Mouse (Mus musculus): Measurements from ENCODE around the gene Psg16.
A peak's percentile ranks its signal among the peaks of the same experiment; 100 is the strongest.
"Not testable (repeated sequence)": the region's sequence is repeated elsewhere in the genome, so short reads cannot be mapped to it uniquely, and the experiment has no call there.

Gene Psg16

GRCm38 (mm10) chr7:17056081-17056581 is 17.7 kb upstream of the Psg16 start:
- DNase-seq (ENCODE audit: low spot score): peak; percentile 90

GRCm38 (mm10) chr7:17056601-17057523 is 17.0 kb upstream of the Psg16 start:
- no peak for DNase-seq (ENCODE audit: low spot score)

GRCm38 (mm10) chr7:17058071-17058689 is 15.7 kb upstream of the Psg16 start:
- peak; percentile 83 for DNase-seq (ENCODE audit: low spot score)

DNA sequence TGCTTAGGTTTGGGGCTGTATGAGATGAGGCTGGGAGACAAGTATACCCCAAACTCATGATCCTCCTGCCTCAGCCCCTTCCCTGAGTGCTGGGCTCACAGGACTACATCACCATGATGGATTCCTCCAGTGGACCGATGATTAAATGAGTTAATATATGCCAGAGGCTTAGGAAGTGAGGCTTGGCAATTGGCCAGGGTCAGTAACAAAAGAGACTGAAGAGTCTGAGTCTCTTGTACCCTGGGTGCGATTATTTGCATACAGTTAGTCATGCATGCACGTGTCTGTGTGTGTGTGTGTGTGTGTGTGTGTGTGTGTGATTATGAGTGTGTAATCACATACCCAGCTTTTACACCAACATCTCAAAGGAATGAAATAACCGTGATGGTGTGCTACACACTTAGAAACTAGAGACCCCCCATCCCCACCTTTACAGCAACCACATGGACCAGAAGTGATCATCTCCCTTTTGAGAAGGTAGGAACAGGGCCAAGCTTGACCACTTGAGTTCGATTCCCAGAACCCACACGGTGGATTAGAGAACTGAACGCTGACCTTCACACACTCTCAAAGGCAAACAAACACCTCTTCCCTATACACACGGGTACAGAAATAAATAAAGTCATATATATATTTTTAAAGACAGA is 14.9 kb upstream of the Psg16 start:
- DNase-seq (ENCODE audit: low spot score): no peak

- no peak for DNase-seq (ENCODE audit: low spot score)
Measured at GRCm38 (mm10) chr7:17059463-17059844, 14.4 kb upstream of the Psg16 start.

DNA sequence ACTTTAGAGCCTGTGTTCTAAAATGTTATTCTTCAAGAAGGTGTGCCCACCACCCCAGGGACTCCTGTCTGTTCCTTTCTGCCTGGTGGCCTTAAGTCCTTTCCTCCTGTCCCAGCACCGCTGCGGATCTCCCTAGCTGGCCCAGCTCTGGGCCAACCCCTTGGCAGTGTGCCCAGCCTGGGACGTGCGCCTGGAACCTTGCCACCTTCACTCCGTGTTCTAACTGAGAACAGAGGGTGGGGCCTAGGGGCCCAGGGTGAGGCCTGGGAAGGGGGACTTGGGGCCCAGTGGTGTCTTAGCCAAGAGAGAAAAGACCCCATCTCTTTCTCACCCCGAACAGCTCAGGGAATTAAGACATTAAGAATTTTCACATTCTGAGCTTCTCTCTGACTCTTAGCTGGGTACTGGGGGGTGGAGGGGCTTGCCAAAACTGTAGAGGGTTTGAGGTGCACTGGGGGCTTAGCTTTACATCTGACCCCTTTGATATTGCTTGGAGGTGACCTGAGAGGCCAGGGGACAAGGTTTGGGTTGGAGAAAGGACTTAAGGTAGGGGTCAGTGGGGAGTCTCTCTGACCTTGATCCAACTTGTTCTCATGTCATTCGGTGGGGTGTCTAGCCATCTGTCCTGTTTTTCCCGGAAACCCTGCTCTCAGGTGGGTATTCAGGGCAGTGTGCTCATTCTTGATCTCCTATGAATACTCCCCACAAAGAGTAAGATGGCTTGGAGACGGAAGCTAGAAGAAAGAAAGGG is 13.6 kb upstream of the Psg16 start:
- peak; percentile 85 for DNase-seq (ENCODE audit: low spot score)

DNA sequence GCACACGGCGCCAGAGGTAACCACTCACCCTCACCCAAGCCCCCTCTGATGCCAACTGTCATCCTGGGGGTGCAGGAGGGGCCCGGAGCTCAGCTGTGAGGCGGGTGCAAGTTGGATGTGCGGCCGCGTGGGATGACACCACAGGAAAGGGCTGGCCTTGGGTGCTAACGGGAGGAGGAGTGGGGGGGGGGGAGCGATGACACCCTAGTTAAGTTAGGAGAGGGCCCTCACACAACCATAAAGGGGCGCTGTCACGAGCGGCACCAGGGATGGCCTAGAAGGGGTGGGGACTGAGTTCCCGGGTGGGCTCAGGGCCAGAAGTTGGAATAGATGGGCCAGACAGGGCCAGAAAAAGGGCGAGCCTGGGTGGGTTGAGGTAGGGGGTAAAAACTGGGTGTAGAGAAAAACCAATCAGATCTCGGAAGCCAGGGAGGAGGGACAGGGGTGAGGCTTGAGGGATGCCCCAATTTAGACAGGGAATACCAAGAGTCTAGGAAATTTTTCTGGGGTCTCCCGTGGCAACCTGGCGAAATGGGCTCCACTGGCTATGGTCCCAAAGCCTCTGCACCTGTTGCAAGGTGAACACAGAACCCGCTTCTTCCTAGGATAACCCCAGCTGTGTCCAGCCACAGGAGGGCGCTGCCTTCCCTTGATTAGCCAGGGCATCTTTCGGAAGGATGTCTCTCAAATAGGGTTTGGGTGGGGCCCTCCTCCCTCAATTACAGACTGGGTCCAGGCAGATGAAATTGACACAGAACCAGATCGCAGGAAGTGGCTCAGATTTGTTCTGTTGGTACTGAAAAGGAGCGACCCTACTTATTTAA is 12.8 kb upstream of the Psg16 start:
- no peak for DNase-seq (ENCODE audit: low spot score)

GRCm38 (mm10) chr7:17062389-17062788 is 11.5 kb upstream of the Psg16 start, which contains the start of gene Hif3a:
Gene Hif3a (minus strand): TSS chr7:17062427.
- DNase-seq (ENCODE audit: low spot score): peak; percentile 65

- DNase-seq (ENCODE audit: low spot score): no peak
Measured at GRCm38 (mm10) chr7:17062845-17063244, 11.0 kb upstream of the Psg16 start.

DNA sequence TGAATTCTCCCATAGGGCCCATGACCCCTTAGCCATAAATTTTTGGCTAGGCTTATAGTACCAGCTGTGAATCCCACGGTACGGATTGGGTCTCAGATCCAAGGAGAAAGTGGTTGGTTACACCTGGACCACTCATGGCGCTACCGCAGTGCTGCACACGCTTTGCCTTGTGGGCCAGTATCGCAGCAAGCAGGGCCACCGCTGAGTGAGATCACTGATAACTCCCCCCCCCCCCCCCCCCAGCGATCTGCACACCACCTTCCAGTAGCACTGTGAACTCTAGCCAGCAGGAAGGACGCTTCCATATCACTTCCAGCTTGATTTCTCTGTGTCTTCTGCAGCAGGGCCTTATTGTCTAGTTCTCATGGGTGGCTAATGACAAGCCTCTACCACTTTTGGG is 8.2 kb upstream of the Psg16 start:
- DNase-seq (ENCODE audit: low spot score): no peak

GRCm38 (mm10) chr7:17066412-17066811 is 7.4 kb upstream of the Psg16 start:
- no peak for DNase-seq (ENCODE audit: low spot score)

DNA sequence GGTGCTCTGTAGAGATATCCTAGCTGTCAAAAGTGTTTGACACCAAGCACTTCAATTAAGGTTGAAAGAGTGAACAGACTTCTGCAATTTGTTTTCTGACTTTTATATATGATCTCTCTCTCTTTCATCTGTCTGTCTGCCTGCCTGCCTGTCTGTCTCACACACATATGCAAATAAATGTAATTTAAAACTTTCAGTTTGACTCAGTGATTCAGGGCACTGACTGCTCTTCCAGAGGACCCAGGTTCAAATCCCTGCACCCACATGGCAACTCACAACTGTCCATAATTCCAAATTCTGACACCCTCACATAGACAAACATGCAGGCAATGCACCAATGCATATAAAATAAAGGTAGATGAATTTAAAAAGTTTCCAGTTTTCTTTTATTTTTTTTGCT is 6.8 kb upstream of the Psg16 start:
- DNase-seq (ENCODE audit: low spot score): no peak

GRCm38 (mm10) chr7:17067651-17068050 is 6.2 kb upstream of the Psg16 start:
- not testable (repeated sequence) for DNase-seq (ENCODE audit: low spot score)

GRCm38 (mm10) chr7:17073513-17073903 is 332 bp upstream of the Psg16 start:
- DNase-seq (ENCODE audit: low spot score): no peak

GRCm38 (mm10) chr7:17076542-17076941 is 2.7 kb downstream of the Psg16 start:
- no peak for DNase-seq (ENCODE audit: low spot score)

DNA sequence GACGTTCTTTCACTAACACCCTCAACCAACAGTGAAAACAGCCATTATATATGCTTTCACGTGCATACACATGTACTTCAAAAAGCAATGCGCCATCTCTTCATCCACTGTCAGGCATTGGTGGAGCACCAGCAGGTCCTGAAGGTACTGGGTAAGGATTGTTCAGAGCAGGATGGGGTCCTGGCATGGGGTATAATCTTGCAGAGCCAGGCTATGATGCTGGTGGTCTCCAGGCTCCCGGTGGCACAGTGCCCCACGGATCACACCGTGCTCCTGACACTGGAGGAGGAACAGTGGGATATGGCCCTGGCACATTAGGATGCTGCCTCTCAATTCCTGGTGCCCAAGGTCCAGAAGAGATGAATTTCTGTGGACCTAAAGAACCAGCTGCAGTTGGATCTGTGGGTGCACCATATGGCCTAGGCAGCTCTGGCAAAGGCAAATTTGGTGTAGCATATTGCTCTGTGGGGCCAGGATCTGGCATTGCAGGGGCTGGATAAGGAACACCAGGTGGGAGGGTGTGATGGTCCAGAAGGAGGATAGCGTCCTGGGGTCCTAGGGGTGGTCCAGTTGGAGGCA is 4.3 kb downstream of the Psg16 start:
- no peak for DNase-seq (ENCODE audit: low spot score)

DNA sequence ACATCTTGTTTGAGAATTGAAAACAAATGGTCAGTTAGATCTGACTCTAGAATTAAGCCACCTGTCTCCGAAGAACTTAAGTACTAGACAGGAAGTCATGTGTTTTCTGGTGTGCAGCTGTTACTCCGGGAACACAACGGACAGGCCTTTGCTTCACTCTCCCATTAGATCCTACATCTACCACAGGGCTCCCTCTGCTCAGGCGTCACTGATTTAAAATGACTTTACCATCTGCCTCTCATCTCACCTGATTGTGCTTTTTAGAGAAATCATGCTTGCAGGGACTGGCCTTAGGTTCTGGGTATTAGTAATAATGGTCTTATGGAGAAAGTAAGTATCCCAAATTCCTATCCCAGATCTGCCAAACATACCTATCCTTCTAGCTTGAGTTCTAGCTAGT is 8.9 kb downstream of the Psg16 start:
- DNase-seq (ENCODE audit: low spot score): no peak

DNA sequence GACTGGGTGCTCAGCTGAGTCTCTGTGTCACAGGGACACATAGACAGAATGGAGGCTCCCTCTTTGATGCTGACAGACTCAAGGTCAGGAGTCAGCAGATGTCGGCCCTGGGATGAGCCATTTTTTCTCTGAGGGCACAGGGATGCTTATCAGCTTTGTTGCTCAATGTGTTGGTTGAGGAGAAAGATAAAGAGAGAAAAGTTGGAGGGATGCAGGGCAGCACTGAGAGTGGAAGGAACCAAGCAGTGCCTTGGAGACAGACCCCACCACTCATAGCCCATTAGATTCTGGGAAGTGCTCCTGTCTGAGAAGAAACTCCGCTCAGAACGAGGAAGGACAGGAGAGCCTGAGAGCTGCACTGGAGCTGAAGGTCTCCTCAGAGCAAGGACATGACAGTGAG is 13.9 kb downstream of the Psg16 start:
- no peak for DNase-seq (ENCODE audit: low spot score)

- DNase-seq (ENCODE audit: low spot score): no peak
Measured at GRCm38 (mm10) chr7:17090058-17090585, 16.3 kb downstream of the Psg16 start.

DNA sequence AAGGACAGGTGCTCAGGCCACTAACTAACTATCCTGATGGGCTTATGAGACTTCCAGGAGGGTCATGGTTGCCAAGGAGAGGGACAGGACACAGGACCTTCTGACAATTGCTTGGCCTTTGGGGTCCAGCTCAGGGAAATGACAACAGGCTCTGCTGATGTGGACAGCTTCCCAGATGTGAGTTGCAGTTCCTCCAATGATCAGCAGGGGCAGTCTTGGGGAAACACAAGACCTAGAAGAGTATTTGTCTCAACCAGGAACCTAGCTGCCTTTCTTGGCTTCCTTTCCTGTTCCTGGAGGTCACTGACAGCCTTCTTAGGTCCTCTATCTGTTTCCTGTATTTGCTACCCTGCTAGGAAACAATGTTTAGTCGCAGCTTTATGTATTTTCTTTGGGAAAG is 17.4 kb downstream of the Psg16 start:
- DNase-seq (ENCODE audit: low spot score): no peak
